Mouse (Mus musculus): ENCODE measurements around the gene Rbm14. TPM values are rescaled to one million over a fixed set of nuclear protein-coding genes. Genes with fewer than 3 reads are reported as not detected.
A peak's percentile ranks its signal among the peaks of the same experiment; 100 is the strongest.
"Not testable (repeated sequence)": the region's sequence is repeated elsewhere in the genome, so short reads cannot be mapped to it uniquely, and the experiment has no call there.

Gene Rbm14
- total RNA-seq, 1 experiment from 2014 or later, result 17.4 TPM

- ATAC-seq (replicated peaks in 1 of 2; ENCODE audit: insufficient read depth in 1 of 2, low FRiP score in 2 of 2, low TSS enrichment in 1 of 2, low read depth in 1 of 2, poor library complexity in 2 of 2, severe bottlenecking in 2 of 2), result no peak
These were observed 17.1 kb upstream of the Rbm14 start for GRCm38 (mm10) chr19:4828444-4829114.

- ATAC-seq (replicated peaks in 1 of 2; ENCODE audit: insufficient read depth in 1 of 2, low FRiP score in 2 of 2, low TSS enrichment in 1 of 2, low read depth in 1 of 2, poor library complexity in 2 of 2, severe bottlenecking in 2 of 2), result no peak
These were observed 9.4 kb upstream of the Rbm14 start for GRCm38 (mm10) chr19:4820678-4821303.

GRCm38 (mm10) chr19:4817182-4817835, 5.9 kb upstream of the Rbm14 start:
- no peak for ATAC-seq (replicated peaks in 1 of 2; ENCODE audit: insufficient read depth in 1 of 2, low FRiP score in 2 of 2, low TSS enrichment in 1 of 2, low read depth in 1 of 2, poor library complexity in 2 of 2, severe bottlenecking in 2 of 2)

GRCm38 (mm10) chr19:4813015-4813414, 1.6 kb upstream of the Rbm14 start:
- no peak for ATAC-seq (replicated peaks in 1 of 2; ENCODE audit: insufficient read depth in 1 of 2, low FRiP score in 2 of 2, low TSS enrichment in 1 of 2, low read depth in 1 of 2, poor library complexity in 2 of 2, severe bottlenecking in 2 of 2)

- ATAC-seq (replicated peaks in 1 of 2; ENCODE audit: insufficient read depth in 1 of 2, low FRiP score in 2 of 2, low TSS enrichment in 1 of 2, low read depth in 1 of 2, poor library complexity in 2 of 2, severe bottlenecking in 2 of 2), result not testable (repeated sequence)
These were observed 1.0 kb upstream of the Rbm14 start for GRCm38 (mm10) chr19:4812334-4812949.

- no peak for ATAC-seq (replicated peaks in 1 of 2; ENCODE audit: insufficient read depth in 1 of 2, low FRiP score in 2 of 2, low TSS enrichment in 1 of 2, low read depth in 1 of 2, poor library complexity in 2 of 2, severe bottlenecking in 2 of 2)
These were observed 442 bp upstream of the Rbm14 start for GRCm38 (mm10) chr19:4811909-4812242.

GRCm38 (mm10) chr19:4810746-4811062, 730 bp downstream of the Rbm14 start:
- no peak; a peak in 1 of 4 replicates for ATAC-seq (replicated peaks in 1 of 2; ENCODE audit: insufficient read depth in 1 of 2, low FRiP score in 2 of 2, low TSS enrichment in 1 of 2, low read depth in 1 of 2, poor library complexity in 2 of 2, severe bottlenecking in 2 of 2)

GRCm38 (mm10) chr19:4810309-4810708, 1.1 kb downstream of the Rbm14 start:
- no peak for ATAC-seq (replicated peaks in 1 of 2; ENCODE audit: insufficient read depth in 1 of 2, low FRiP score in 2 of 2, low TSS enrichment in 1 of 2, low read depth in 1 of 2, poor library complexity in 2 of 2, severe bottlenecking in 2 of 2)

GRCm38 (mm10) chr19:4803283-4803682, 8.2 kb downstream of the Rbm14 start:
- ATAC-seq (replicated peaks in 1 of 2; ENCODE audit: insufficient read depth in 1 of 2, low FRiP score in 2 of 2, low TSS enrichment in 1 of 2, low read depth in 1 of 2, poor library complexity in 2 of 2, severe bottlenecking in 2 of 2), result no peak; a peak in 1 of 4 replicates

- no peak; a peak in 1 of 4 replicates for ATAC-seq (replicated peaks in 1 of 2; ENCODE audit: insufficient read depth in 1 of 2, low FRiP score in 2 of 2, low TSS enrichment in 1 of 2, low read depth in 1 of 2, poor library complexity in 2 of 2, severe bottlenecking in 2 of 2)
These were observed 8.7 kb downstream of the Rbm14 start for GRCm38 (mm10) chr19:4802691-4803091.

- no peak for ATAC-seq (replicated peaks in 1 of 2; ENCODE audit: insufficient read depth in 1 of 2, low FRiP score in 2 of 2, low TSS enrichment in 1 of 2, low read depth in 1 of 2, poor library complexity in 2 of 2, severe bottlenecking in 2 of 2)
These were observed 12.4 kb downstream of the Rbm14 start for GRCm38 (mm10) chr19:4799083-4799482.

GRCm38 (mm10) chr19:4797846-4798245, 13.6 kb downstream of the Rbm14 start:
- ATAC-seq (replicated peaks in 1 of 2; ENCODE audit: insufficient read depth in 1 of 2, low FRiP score in 2 of 2, low TSS enrichment in 1 of 2, low read depth in 1 of 2, poor library complexity in 2 of 2, severe bottlenecking in 2 of 2), result no peak

GRCm38 (mm10) chr19:4795929-4796328, 15.5 kb downstream of the Rbm14 start:
- ATAC-seq (replicated peaks in 1 of 2; ENCODE audit: insufficient read depth in 1 of 2, low FRiP score in 2 of 2, low TSS enrichment in 1 of 2, low read depth in 1 of 2, poor library complexity in 2 of 2, severe bottlenecking in 2 of 2), result no peak

GRCm38 (mm10) chr19:4793831-4794422, 17.5 kb downstream of the Rbm14 start, which contains the start of gene Rbm4:
Gene Rbm4 (minus strand): TSS chr19:4793901.
- ATAC-seq (replicated peaks in 1 of 2; ENCODE audit: insufficient read depth in 1 of 2, low FRiP score in 2 of 2, low TSS enrichment in 1 of 2, low read depth in 1 of 2, poor library complexity in 2 of 2, severe bottlenecking in 2 of 2), result peak; percentile 98 to 100

GRCm38 (mm10) chr19:4793281-4793830, 18.1 kb downstream of the Rbm14 start:
- no peak; a peak in 1 of 4 replicates for ATAC-seq (replicated peaks in 1 of 2; ENCODE audit: insufficient read depth in 1 of 2, low FRiP score in 2 of 2, low TSS enrichment in 1 of 2, low read depth in 1 of 2, poor library complexity in 2 of 2, severe bottlenecking in 2 of 2)

- ATAC-seq (replicated peaks in 1 of 2; ENCODE audit: insufficient read depth in 1 of 2, low FRiP score in 2 of 2, low TSS enrichment in 1 of 2, low read depth in 1 of 2, poor library complexity in 2 of 2, severe bottlenecking in 2 of 2), result no peak
These were observed 25.1 kb downstream of the Rbm14 start for GRCm38 (mm10) chr19:4786313-4786712.

- ATAC-seq (replicated peaks in 1 of 2; ENCODE audit: insufficient read depth in 1 of 2, low FRiP score in 2 of 2, low TSS enrichment in 1 of 2, low read depth in 1 of 2, poor library complexity in 2 of 2, severe bottlenecking in 2 of 2), result no peak
These were observed 26.2 kb downstream of the Rbm14 start for GRCm38 (mm10) chr19:4785206-4785605.

GRCm38 (mm10) chr19:4782891-4783290, 28.5 kb downstream of the Rbm14 start:
- no peak for ATAC-seq (replicated peaks in 1 of 2; ENCODE audit: insufficient read depth in 1 of 2, low FRiP score in 2 of 2, low TSS enrichment in 1 of 2, low read depth in 1 of 2, poor library complexity in 2 of 2, severe bottlenecking in 2 of 2)
